Mouse (Mus musculus): Measurements from ENCODE around the gene Anks6. TPM values are rescaled to one million over a fixed set of nuclear protein-coding genes. Genes with fewer than 3 reads are reported as not detected.

The Anks6 gene
- polyA plus RNA-seq, 1 experiment, result 0.13 TPM

DNA sequence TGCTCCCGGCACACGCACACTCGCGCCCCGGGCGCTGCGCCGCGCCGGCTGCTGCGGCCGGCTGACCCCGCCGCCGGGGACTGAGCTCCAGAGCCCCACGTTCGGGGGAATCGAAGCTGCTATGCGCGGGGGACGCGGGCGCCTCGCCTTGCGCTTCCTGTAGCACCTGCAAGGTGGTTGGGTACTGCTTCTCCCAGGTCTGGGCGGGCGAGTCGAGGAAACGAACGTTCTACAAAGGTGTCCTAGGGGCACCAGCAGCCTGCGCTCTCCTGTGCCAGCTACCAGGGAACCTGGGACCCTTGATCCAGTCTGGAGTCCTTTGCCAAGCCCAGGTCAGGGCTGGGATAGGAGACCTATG is 65.3 kb downstream of the Anks6 start:
- TF ChIP-seq GATA1 (IDR thresholded peaks at IDR 0.05; ENCODE audit: borderline replicate concordance, low read length) (no peak), FLI1 (IDR thresholded peaks at IDR 0.05; ENCODE audit: low read length) (no peak)
- H3K27me3 ChIP-seq (replicated peaks), result peaks cover 74% of the 10 kb centered on the region

DNA sequence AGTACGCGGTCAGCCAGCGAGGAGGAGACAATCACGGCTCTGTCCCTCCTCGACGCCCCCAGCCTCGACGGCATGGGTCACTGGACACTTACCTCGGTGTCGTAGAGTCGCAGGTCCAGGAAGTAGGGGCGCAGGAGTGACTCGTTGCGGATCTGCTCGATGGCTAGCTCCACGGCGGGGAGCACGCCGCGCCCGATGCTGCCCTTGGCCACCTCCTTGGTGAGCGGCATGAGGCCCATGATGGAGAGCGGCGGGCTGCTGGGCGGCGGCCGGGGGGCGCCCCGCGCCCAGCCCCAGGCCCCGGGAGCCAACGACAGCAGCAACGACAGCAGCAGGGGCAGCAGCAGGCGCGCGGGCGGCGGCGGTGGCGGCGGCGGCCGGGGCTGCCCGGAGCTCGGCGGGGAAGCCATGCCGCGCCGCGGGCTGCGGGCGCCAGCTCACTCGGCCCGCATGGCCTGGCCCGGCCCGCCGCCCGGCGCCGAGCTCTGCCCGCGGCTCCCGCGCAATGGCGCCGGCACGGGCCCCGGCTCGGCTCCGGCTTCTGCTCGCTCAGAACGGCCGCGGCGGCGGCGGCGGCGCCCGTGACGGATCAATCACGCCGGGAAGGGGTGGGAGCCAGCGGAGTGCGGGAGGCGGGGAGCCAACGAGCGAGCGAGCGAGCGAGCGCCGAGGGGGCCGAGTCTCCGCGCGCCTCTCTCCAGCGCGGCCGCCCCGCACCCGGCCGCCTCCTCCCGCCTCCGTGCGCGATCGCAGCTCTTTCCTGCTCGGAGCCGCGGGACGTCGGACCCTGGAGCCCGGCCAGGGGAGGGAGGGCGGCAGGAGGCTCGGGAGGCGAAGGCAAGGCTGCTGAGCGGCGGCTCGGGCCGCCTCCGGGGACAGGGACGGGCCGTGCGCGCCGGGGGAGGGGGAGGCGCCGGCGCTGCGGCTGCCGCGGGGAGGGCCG is 65.9 kb downstream of the Anks6 start, which contains the start of gene Gabbr2:
Gabbr2 (minus strand) TSS at position 858 of the 943 bp plus-strand sequence.
- H3K4me1 ChIP-seq, result no peaks in the 10 kb centered on the region
- H3K36me3 ChIP-seq (replicated peaks; ENCODE audit: low read length), result no peaks in the 10 kb centered on the region
- H3K27me3 ChIP-seq (replicated peaks), result peaks cover 73% of the 10 kb centered on the region
- no peak for TF ChIP-seq FLI1 (IDR thresholded peaks at IDR 0.05; ENCODE audit: low read length)
- no peak for TF ChIP-seq GATA1 (IDR thresholded peaks at IDR 0.05; ENCODE audit: borderline replicate concordance, low read length)
- H3K9me3 ChIP-seq, result no peaks in the 10 kb centered on the region
- H3K4me3 ChIP-seq (replicated peaks), result no peak within 1 kb of the TSS

More for the DNA sequence above, 65.3 kb downstream of the Anks6 start:
- H3K9me3 ChIP-seq, result no peaks in the 10 kb centered on the region
- H3K4me3 ChIP-seq (replicated peaks), result no peak overlapping the region
- no peaks in the 10 kb centered on the region for H3K36me3 ChIP-seq (replicated peaks; ENCODE audit: low read length)
- no peaks in the 10 kb centered on the region for H3K4me1 ChIP-seq

- Histone ChIP-seq H3K4me3 (replicated peaks) (no peak overlapping the region), H3K27me3 (replicated peaks) (peaks cover 72% of the 10 kb centered on the region)
- TF ChIP-seq FLI1 (IDR thresholded peaks at IDR 0.05; ENCODE audit: low read length) (no peak), GATA1 (IDR thresholded peaks at IDR 0.05; ENCODE audit: borderline replicate concordance, low read length) (no peak)
Measured at GRCm38 (mm10) chr4:46990281-46991015, 66.8 kb downstream of the Anks6 start.

DNA sequence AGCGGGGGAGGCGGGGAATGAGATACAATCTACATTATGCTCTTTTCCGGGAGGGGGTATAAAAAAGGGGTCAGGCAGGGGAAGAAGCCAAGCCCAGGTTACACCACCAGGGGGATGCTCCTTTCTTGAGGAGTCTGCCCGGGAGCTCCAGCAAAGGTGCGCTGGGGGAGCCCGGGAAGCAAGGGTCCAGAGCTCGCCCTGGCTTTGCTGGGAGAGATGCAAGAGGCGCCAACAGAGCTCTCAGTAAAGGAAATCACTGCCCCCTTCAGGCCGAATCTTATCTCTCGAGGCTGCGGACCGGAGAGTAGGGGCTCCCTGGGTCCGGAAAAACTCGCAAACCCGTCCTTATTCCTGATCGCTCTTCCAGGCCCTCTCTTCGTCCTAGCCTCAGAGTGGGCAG is 67.4 kb downstream of the Anks6 start:
- H3K4me1 ChIP-seq, result no peaks in the 10 kb centered on the region
- H3K27me3 ChIP-seq (replicated peaks), result peaks cover 70% of the 10 kb centered on the region
- TF ChIP-seq GATA1 (IDR thresholded peaks at IDR 0.05; ENCODE audit: borderline replicate concordance, low read length), result no peak
- no peak for TF ChIP-seq FLI1 (IDR thresholded peaks at IDR 0.05; ENCODE audit: low read length)
- H3K9me3 ChIP-seq, result no peaks in the 10 kb centered on the region
- H3K36me3 ChIP-seq (replicated peaks; ENCODE audit: low read length), result no peaks in the 10 kb centered on the region
- no peak overlapping the region for H3K4me3 ChIP-seq (replicated peaks)

More at GRCm38 (mm10) chr4:46990281-46991015, 66.8 kb downstream of the Anks6 start:
- H3K36me3 ChIP-seq (replicated peaks; ENCODE audit: low read length), result no peaks in the 10 kb centered on the region
- no peaks in the 10 kb centered on the region for H3K4me1 ChIP-seq
- H3K9me3 ChIP-seq, result no peaks in the 10 kb centered on the region

GRCm38 (mm10) chr4:46988824-46989223 is 68.4 kb downstream of the Anks6 start:
- no peak for TF ChIP-seq GATA1 (IDR thresholded peaks at IDR 0.05; ENCODE audit: borderline replicate concordance, low read length)
- no peak for TF ChIP-seq FLI1 (IDR thresholded peaks at IDR 0.05; ENCODE audit: low read length)
- Histone ChIP-seq H3K27me3 (replicated peaks) (peaks cover 67% of the 10 kb centered on the region), H3K4me3 (replicated peaks) (no peak overlapping the region), H3K36me3 (replicated peaks; ENCODE audit: low read length) (no peaks in the 10 kb centered on the region), H3K9me3 (no peaks in the 10 kb centered on the region), H3K4me1 (no peaks in the 10 kb centered on the region)

- H3K27me3 ChIP-seq (replicated peaks), result peaks cover 62% of the 10 kb centered on the region
- no peaks in the 10 kb centered on the region for H3K9me3 ChIP-seq
- TF ChIP-seq GATA1 (IDR thresholded peaks at IDR 0.05; ENCODE audit: borderline replicate concordance, low read length), result no peak
- no peak for TF ChIP-seq FLI1 (IDR thresholded peaks at IDR 0.05; ENCODE audit: low read length)
Measured at GRCm38 (mm10) chr4:46988257-46988656, 69.0 kb downstream of the Anks6 start.

GRCm38 (mm10) chr4:46987809-46988208 is 69.4 kb downstream of the Anks6 start:
- no peaks in the 10 kb centered on the region for H3K9me3 ChIP-seq

More at GRCm38 (mm10) chr4:46988257-46988656, 69.0 kb downstream of the Anks6 start:
- no peak overlapping the region for H3K4me3 ChIP-seq (replicated peaks)
- no peaks in the 10 kb centered on the region for H3K36me3 ChIP-seq (replicated peaks; ENCODE audit: low read length)
- H3K4me1 ChIP-seq, result no peaks in the 10 kb centered on the region

DNA sequence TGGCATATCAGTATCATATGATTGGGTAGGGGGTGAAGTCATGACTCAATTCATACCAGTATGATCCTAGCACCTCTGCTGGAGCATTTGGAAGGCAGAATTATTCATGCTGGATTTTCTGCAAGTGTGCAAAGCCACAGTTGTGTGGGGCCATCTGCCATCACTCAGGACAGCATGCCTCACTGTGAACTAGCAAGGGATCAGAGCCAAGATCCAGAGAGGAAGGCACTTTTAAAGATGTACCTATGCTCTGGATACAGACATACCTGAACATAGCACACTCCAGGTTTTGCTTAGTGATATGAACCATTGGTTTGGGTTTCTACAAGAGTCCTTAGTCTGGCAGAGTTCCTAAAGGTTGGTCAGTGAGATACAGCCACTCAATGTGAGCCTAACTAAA is 71.2 kb downstream of the Anks6 start:
- H3K4me1 ChIP-seq, result no peaks in the 10 kb centered on the region
- TF ChIP-seq GATA1 (IDR thresholded peaks at IDR 0.05; ENCODE audit: borderline replicate concordance, low read length) (no peak), FLI1 (IDR thresholded peaks at IDR 0.05; ENCODE audit: low read length) (no peak)
- H3K4me3 ChIP-seq (replicated peaks), result no peak overlapping the region
- peaks cover 45% of the 10 kb centered on the region for H3K27me3 ChIP-seq (replicated peaks)
- no peaks in the 10 kb centered on the region for H3K9me3 ChIP-seq
- H3K36me3 ChIP-seq (replicated peaks; ENCODE audit: low read length), result no peaks in the 10 kb centered on the region

More at GRCm38 (mm10) chr4:46987809-46988208, 69.4 kb downstream of the Anks6 start:
- no peak overlapping the region for H3K4me3 ChIP-seq (replicated peaks)
- H3K4me1 ChIP-seq, result no peaks in the 10 kb centered on the region
- no peaks in the 10 kb centered on the region for H3K36me3 ChIP-seq (replicated peaks; ENCODE audit: low read length)
- no peak for TF ChIP-seq GATA1 (IDR thresholded peaks at IDR 0.05; ENCODE audit: borderline replicate concordance, low read length)
- TF ChIP-seq FLI1 (IDR thresholded peaks at IDR 0.05; ENCODE audit: low read length), result no peak
- H3K27me3 ChIP-seq (replicated peaks), result peaks cover 62% of the 10 kb centered on the region

DNA sequence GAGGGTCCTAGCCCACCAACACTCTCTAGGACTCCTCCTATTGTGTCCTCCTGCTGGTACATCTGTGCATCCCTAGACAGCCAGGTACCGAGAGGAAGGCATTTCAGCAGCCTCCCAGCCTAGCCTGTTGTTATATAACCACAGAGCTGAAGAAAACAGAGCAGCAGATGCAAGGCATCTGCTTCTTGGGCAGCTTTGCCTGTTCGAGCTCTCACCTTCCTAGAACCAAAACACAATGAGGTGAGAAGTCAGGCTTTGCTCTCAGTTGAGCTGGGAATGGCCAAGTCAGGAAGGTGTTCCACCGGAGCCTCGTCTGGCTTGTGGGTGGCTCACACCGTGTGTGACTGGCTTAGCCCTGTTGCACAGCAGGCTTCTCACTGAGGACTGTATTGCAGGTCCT is 74.3 kb downstream of the Anks6 start:
- Histone ChIP-seq H3K9me3 (no peaks in the 10 kb centered on the region), H3K4me1 (no peaks in the 10 kb centered on the region), H3K4me3 (replicated peaks) (no peak overlapping the region), H3K27me3 (replicated peaks) (peaks cover 24% of the 10 kb centered on the region), H3K36me3 (replicated peaks; ENCODE audit: low read length) (no peaks in the 10 kb centered on the region)
- TF ChIP-seq FLI1 (IDR thresholded peaks at IDR 0.05; ENCODE audit: low read length) (no peak), GATA1 (IDR thresholded peaks at IDR 0.05; ENCODE audit: borderline replicate concordance, low read length) (no peak)
